Mouse (Mus musculus): ENCODE measurements around the gene Syngr1.

The Syngr1 gene

DNA sequence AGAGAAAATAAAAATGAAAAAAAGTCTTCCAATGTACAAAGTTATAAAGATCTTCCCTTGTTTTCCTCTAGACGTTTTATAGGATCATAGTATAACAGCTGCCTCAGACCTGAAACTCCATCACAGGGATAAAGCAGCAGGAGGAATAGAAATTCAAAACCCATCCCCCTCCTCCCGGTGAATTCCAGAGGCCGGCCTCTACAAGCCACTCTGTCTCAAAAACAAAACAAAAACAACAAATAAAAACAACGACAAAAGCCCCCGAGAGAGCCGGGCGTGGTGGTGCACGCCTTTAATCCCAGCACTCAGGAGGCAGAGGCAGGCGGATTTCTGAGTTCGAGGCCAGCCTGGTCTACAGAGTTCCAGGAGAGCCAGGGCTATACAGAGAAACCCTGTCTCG is 979 bp upstream of the Syngr1 start:
- no peak for DNase-seq (ENCODE audit: low read depth)

DNA sequence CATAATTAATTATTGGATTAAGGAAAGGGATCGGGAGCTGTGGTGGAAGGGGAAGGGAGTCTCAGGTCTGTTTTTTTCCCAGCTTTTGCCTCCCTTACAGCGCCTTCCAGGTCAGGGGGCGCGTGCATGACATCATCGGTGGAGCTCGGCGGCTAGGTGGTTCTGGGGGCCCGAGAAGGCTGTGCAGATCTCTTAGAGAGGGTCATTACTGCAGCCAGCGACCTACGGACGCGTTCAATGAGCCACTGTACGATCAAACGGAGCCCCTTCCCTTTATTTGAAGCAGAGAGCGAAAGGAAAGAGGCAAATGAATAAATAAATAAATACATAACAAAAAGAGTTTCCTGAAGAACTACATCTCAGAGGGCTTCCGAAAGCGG is 403 bp upstream of the Syngr1 start:
- no peak for DNase-seq (ENCODE audit: low read depth)

DNA sequence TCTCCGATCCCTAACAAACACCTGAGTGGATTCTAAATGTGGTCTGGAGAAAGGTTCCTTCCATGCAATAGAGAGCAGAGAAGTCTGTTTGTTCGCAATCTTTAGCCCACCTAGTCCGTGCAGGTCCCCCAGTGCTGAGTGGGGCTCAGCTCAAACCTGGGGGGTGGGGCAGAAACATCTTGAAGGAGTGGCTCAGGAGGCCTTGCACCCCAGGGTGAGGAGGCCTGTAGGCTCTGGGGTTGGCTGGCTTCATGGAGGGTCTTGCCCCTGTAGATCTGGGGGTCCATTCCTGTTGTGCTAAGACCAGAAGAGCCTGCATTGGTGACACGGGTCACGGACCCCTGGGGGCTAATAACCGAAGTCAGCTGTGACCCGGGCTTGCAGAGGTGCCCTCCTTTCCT is 907 bp downstream of the Syngr1 start:
- no peak for DNase-seq (ENCODE audit: low read depth)

GRCm38 (mm10) chr15:80092599-80092998 is 1.5 kb downstream of the Syngr1 start:
- DNase-seq (ENCODE audit: low read depth), result no peak

- no peak for DNase-seq (ENCODE audit: low read depth)
Observed at GRCm38 (mm10) chr15:80094201-80094600, 3.1 kb downstream of the Syngr1 start.

DNA sequence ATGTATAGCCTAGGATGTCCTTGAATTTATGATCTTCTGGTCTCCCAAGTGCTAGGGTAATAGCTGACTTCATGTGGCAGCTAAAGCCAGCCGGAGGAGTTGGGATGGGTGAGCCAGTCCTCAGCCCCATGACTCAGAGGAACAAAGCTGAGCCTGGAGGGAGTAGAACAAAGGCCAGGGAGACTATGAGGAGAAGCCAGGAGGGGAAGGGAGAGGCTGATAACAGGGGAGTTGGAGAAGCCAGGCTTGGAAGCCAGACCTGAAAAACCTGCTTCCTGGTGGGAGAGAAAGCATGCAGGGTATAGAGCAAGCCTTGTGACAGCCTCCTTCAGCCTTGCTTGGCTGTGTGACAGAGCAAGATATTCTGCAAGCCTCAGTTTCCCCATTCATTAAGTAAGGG is 4.5 kb downstream of the Syngr1 start:
- DNase-seq (ENCODE audit: low read depth), result no peak

DNA sequence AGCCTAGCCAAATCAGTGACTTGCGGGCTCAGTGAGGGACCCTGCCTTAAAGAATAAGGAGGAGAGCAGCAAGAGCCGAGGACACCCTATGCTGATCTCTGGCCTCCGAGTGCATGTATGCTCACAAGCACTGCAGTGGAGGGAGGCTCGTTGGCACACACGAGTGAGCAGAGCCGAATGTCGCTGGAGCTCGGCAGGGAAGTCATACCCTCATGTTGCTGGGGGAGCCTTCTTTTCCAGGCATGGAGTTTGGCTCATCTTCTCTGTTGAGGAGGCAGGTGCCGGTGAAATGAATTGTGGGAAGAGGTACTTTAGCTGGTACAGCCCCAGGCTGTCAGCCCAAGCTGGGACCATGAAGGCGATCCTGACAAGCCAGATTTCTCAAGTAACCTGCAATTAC is 5.3 kb downstream of the Syngr1 start:
- DNase-seq (ENCODE audit: low read depth), result no peak

GRCm38 (mm10) chr15:80096946-80097881 is 6.1 kb downstream of the Syngr1 start:
- DNase-seq (ENCODE audit: low read depth), result no peak

GRCm38 (mm10) chr15:80097999-80098461 is 6.9 kb downstream of the Syngr1 start:
- peak; percentile 80 for DNase-seq (ENCODE audit: low read depth)

DNA sequence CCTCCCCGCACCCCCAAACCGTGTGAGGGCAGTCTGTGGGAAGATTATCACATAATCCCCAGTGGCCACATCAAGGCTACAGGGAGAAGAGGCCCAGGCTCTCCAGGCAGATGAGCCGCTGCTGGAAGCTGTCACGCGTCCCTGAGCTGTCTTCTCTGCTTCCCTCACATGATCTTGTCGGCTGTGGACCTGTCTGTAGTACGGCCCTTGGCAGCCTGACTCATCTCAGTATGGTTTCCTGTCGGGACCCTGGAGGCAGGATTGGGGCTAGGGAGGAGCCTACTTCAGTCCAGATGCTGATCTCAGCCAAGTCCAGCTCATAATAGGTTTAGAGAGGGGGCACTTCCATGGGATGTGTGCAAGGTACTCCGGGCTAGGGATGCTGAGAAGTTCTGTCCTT is 7.7 kb downstream of the Syngr1 start:
- DNase-seq (ENCODE audit: low read depth), result no peak

- no peak for DNase-seq (ENCODE audit: low read depth)
Observed at GRCm38 (mm10) chr15:80099477-80099876, 8.3 kb downstream of the Syngr1 start.

DNA sequence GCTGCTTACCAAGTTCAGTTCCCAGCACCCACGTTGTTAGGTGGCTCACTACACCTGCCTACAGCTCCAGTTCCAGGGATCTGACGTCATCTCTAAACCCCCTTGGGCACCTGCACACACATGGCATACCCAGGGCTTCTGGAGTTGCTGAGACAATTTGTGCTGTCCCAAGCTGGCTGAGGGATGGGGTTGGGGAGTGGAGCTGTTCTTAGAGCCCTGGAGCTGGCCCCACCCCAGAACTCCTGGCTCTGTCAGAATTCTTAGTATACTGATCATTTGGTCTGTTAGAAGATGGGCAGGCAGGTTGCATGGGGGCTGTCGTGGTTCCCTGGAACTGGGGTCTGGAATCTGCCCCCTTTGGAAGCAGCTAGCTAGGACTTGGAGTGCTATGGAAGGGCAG is 9.1 kb downstream of the Syngr1 start:
- no peak for DNase-seq (ENCODE audit: low read depth)

- no peak for DNase-seq (ENCODE audit: low read depth)
Observed at GRCm38 (mm10) chr15:80100871-80101270, 9.7 kb downstream of the Syngr1 start.

- no peak for DNase-seq (ENCODE audit: low read depth)
Observed at GRCm38 (mm10) chr15:80101503-80101902, 10.4 kb downstream of the Syngr1 start.

GRCm38 (mm10) chr15:80102495-80102894 is 11.4 kb downstream of the Syngr1 start:
- no peak for DNase-seq (ENCODE audit: low read depth)

DNA sequence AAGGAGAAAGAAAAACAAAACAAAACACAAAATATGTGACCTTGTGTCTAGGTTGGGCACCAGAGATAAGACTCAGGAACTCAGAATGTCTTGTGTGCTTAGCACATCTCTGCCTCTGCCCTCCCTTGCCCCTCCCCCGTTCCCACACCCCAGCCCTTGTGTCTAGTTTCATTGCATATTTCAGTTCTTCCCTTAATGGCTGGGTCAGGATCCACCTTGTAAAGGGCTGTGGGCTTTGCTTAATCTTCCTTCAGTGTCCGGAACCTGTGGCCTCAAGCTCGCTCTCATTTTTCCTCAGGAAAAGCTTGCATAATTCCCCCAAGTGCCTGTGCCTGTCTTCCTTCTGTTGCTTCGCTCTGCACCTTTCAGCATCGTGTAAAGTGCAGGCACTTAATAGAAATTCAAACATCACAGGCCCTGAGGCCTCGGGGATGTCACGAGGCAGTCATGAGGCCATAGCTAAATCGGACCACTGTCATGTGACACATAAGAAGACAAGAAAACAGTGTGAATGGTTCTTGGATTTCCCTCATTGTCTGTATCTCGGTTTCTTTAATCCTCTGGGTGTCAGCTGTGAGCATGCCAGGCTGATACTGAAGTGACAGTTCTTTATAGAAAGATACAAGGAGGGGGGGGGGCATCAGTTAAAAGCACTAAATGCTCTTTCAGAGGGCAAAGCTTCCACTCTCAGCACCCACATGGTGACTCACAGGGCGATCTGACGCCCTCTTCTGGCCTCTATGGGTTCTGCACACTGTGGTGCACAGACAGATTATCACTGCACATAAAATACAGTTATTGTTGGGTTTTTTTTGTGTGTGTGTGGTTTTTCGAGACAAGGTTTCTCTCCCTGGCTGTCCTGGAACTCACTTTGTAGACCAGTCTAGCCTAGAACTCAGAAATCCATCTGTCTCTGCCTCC is 14.6 kb downstream of the Syngr1 start:
- DNase-seq (ENCODE audit: low read depth), result no peak

DNA sequence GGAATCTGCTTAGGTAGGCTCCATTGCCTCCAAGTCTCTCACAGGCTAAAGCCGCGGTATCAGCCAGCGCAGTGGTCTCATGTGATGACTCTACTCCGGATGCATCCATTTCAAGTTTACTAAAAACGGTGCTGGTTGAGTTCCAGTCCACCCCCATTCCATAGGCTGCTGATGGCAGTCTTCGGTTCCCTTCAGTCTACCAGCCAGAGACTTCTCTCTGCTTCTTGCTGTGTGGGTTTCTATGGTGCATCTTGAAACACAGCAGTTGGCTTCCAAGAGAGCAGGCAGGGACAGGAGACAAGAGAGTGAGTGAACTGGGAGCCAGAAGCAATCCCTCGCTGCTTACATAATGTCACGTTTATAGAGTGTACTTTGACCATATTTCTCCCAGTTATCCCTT is 16.0 kb downstream of the Syngr1 start:
- no peak for DNase-seq (ENCODE audit: low read depth)

DNA sequence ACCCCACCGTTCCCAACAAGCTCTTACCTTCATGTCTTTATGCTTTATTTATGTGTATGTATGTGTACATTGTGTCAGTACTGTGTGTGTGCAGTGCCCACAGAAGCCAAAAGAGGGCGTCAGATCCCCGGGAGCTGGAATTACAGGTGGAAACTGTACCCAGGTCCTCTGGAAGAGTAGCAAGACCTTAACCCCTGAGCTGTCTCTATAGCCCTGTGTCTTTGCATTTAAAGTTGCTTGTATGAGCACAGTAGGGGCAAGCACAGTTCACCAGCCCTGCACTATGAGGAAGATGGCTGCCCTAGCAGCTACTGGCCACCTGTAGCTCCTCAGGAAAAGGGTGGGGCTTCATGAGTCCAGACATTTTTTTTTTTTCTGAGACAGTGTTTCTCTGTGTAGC is 16.4 kb downstream of the Syngr1 start:
- DNase-seq (ENCODE audit: low read depth), result no peak

- DNase-seq (ENCODE audit: low read depth), result no peak
Observed at GRCm38 (mm10) chr15:80111436-80111835, 20.3 kb downstream of the Syngr1 start.

GRCm38 (mm10) chr15:80112499-80112898 is 21.4 kb downstream of the Syngr1 start:
- no peak for DNase-seq (ENCODE audit: low read depth)

- DNase-seq (ENCODE audit: low read depth), result no peak
Observed at GRCm38 (mm10) chr15:80114414-80114813, 23.3 kb downstream of the Syngr1 start.

GRCm38 (mm10) chr15:80115256-80115655 is 24.1 kb downstream of the Syngr1 start:
- DNase-seq (ENCODE audit: low read depth), result no peak

Measured in c-Kit-positive CD71-positive TER-119-negative erythroid progenitor cells, embryonic 14.5 days (primary cell).